In the genomic region with DNA sequence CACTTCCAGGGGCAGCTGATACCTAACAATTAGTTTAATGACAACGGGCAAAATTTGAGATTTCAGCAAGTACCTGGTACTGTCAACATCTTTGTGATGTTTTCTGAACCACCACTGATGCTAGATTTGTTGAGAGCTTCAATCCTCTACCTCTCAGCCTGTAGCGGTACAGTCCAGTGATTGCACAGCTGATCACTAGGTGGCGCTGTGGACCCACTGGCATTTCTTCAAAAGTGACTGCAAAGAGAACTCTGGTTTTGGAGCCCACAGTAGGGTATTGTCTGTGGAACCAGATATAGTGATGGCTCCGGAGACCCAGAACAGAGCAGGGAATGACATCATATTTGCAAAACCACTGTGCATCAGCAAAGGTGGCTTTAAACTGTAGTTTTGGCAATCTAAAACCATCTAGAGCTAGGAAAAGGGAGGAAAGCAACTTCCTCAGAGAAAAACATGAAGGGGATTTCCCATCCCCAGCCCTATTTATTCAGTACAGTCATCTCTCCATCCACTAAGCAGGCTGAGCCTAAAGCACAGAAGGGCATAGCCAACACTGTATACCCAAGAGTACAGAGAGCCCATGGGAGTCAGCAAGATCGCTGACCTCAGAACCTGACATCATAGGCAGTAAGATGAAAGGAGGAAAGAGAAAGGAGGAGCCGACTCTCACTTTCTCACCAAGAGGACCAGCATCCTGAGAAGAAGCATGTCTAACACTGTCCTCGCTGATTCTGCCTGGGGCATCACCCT, we compare ENCODE assay signal across 9 mouse cellular contexts.
A peak's percentile ranks its signal among the peaks of the same experiment; 100 is the strongest.
DNase-seq lines count a peak whose midpoint lies in the region; ATAC-seq and TF ChIP-seq lines count a peak whose summit lies in the region.
"Had no signal": no experiment of that assay in that cellular context is flagged by ENCODE, and none has a peak within 500 bp of the region (broad histone marks: within the 10 kb centered on the region; RNA-seq: fewer than 3 reads in every experiment).

No protein-coding gene starts in this region.

- no peaks in the 10 kb centered on the region for H3K4me1 ChIP-seq in hindbrain, embryonic 11.5 days (replicated peaks; ENCODE audit: control insufficient read depth, insufficient read depth, low read length)
- H3K4me1 ChIP-seq in testis, adult 2 months (ENCODE audit: control insufficient read depth, insufficient read depth, low read length) = no peaks in the 10 kb centered on the region
- H3K4me1 ChIP-seq: lung, embryonic 15.5 days had no signal

- H3K9ac ChIP-seq in hindbrain, embryonic 11.5 days (ENCODE audit: low read depth, low read length) = no peak overlapping the region
- H3K9ac ChIP-seq: lung, embryonic 15.5 days had no signal

- TF ChIP-seq POLR2A in testis, adult 2 months (IDR thresholded peaks at IDR 0.05; ENCODE audit: control insufficient read depth, low read depth, low read length) = no peak

- H3K4me3 ChIP-seq in hindbrain, embryonic 11.5 days (ENCODE audit: low read depth, low read length) = no peak overlapping the region
- no peak overlapping the region for H3K4me3 ChIP-seq in testis, adult 2 months (ENCODE audit: control insufficient read depth, low read depth, low read length)
- H3K4me3 ChIP-seq: lung, embryonic 15.5 days had no signal

- H3K36me3 ChIP-seq in hindbrain, embryonic 11.5 days (ENCODE audit: control insufficient read depth, insufficient read depth, low read length) = no peaks in the 10 kb centered on the region
- no peaks in the 10 kb centered on the region for H3K36me3 ChIP-seq in testis, adult 2 months (ENCODE audit: control insufficient read depth, insufficient read depth, low read length)
- H3K36me3 ChIP-seq: lung, embryonic 15.5 days had no signal

- WGBS in hindbrain, embryonic 11.5 days = 40% methylated on average over 7 of the region's 7 CpGs

- peak; percentile 32 to 61 for DNase-seq in heart, adult 18-20 months
- DNase-seq in heart, adult 9 months (ENCODE audit: low spot score in 2 of 2) = no peak
- peak; percentile 84 for DNase-seq in T-cell, adult 2 months (ENCODE audit: low spot score)
- DNase-seq in embryo, embryonic 10 days (ENCODE audit: low spot score) = peak; percentile 66
- peak; percentile 62 for DNase-seq in hindbrain, embryonic 11.5 days (ENCODE audit: low spot score)
- DNase-seq in left cerebral cortex, postnatal 14 days (ENCODE audit: low spot score in 2 of 2) = peak; percentile 54 to 67

- H3K4me2 ChIP-seq in hindbrain, embryonic 11.5 days (replicated peaks; ENCODE audit: low read depth, low read length) = no peak overlapping the region
- H3K4me2 ChIP-seq: lung, embryonic 15.5 days had no signal

- no peaks in the 10 kb centered on the region for H3K27me3 ChIP-seq in hindbrain, embryonic 11.5 days (ENCODE audit: control insufficient read depth, insufficient read depth, low read length)
- no peaks in the 10 kb centered on the region for H3K27me3 ChIP-seq in testis, adult 2 months (ENCODE audit: control insufficient read depth, insufficient read depth, low read length)
- H3K27me3 ChIP-seq: lung, embryonic 15.5 days had no signal

- H3K27ac ChIP-seq in hindbrain, embryonic 11.5 days (ENCODE audit: low read depth, low read length) = no peak overlapping the region
- no peak overlapping the region for H3K27ac ChIP-seq in testis, adult 2 months (ENCODE audit: control insufficient read depth, insufficient read depth, low read depth, low read length)
- H3K27ac ChIP-seq: lung, embryonic 15.5 days had no signal

- no peaks in the 10 kb centered on the region for H3K9me3 ChIP-seq in hindbrain, embryonic 11.5 days (ENCODE audit: control insufficient read depth, low read length)
- H3K9me3 ChIP-seq: lung, embryonic 15.5 days had no signal

- ATAC-seq in hindbrain, embryonic 11.5 days (ENCODE audit: low FRiP score) = peak; percentile 59; the same call in 1 of the 2 replicates
- ATAC-seq in monocyte, adult 5-6 weeks (replicated peaks; ENCODE audit: insufficient number of reproducible peaks, low FRiP score, low TSS enrichment, poor library complexity, severe bottlenecking) = peak; percentile 76

- peak; percentile 85; the same call in 1 of the 2 replicates for TF ChIP-seq CTCF in testis, adult 2 months (IDR thresholded peaks at IDR 0.05; ENCODE audit: control insufficient read depth, insufficient read depth, insufficient replicate concordance, low read depth, low read length)

- intact Hi-C loops in left cerebral cortex, postnatal 14 days (cut with DNase I) = loop anchor here (10.0 kb wide), 1 partner anchor 422 kb away; no protein-coding TSS in a partner anchor

Comparison
In these comparisons a context has a peak if more than half of its experiments do, and no peak if none do; other contexts are left out.
1. DNase-seq: peak in heart, adult 18-20 months (2 of 2), T-cell, adult 2 months (single experiment), embryo, embryonic 10 days (single experiment), hindbrain, embryonic 11.5 days (single experiment) and left cerebral cortex, postnatal 14 days (2 of 2); none in heart, adult 9 months (0 of 2).